Mouse (Mus musculus): ENCODE results near the gene D430041D05Rik. TPM values are rescaled to one million over a fixed set of nuclear protein-coding genes. Genes with fewer than 3 reads are reported as not detected.

The D430041D05Rik gene
- 45.8 and 50.0 TPM in 2 replicates for total RNA-seq (2014; rRNA removed)
- polyA plus RNA-seq (2015; fragmentation: Nextera tagmentation; extraction: Ambion mirVana): 7.1 and 7.6 TPM in 2 replicates

GRCm38 (mm10) chr2:104410963-104411545, at the start of gene D430041D05Rik:
Gene D430041D05Rik (minus strand): TSS chr2:104411013.
- 41% methylated on average over 4 of the region's 4 CpGs for WGBS
- Histone ChIP-seq H3K36me3 (ENCODE audit: insufficient read depth, low read length) (no peaks in the 10 kb centered on the region), H3K4me1 (ENCODE audit: insufficient read depth, low read length) (peaks cover 16% of the 10 kb centered on the region), H3K4me2 (ENCODE audit: low read depth, low read length) (peak within 1 kb of the TSS; percentile 79), H3K27me3 (ENCODE audit: insufficient read depth, low read length) (no peaks in the 10 kb centered on the region), H3K27ac (peak within 1 kb of the TSS; percentile 87), H3K9ac (replicated peaks; ENCODE audit: low read length) (peak within 1 kb of the TSS; percentile 90), H3K4me3 (ENCODE audit: low read length) (peak within 1 kb of the TSS; percentile 79), H3K9me3 (ENCODE audit: low read length) (no peaks in the 10 kb centered on the region)
- DNase-seq (ENCODE audit: low spot score) (no peak), ATAC-seq (no peak)
- no peak for TF ChIP-seq CTCF (IDR thresholded peaks at IDR 0.05; ENCODE audit: low read depth)

DNA sequence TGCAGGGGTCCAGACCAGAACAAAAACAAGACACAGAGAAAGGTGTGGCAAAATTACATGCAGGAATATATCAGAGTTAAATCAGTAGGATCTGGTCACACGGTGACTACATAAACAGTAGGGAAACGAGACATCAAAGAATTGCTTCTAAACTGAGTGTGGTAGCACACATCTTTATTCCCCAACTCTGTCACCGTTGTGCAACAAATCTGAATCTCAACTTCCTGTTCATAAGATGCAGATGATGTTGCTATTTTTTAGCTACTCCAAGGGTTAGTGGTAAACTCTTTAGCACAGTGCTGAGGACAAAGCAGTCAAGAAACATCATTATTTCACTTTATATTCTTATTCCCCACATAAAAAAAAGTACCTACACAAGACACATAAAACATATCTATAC, 49.2 kb upstream of the D430041D05Rik start:
- WGBS: 68% methylated on average over 3 of the region's 3 CpGs

GRCm38 (mm10) chr2:104458569-104459332, 47.9 kb upstream of the D430041D05Rik start:
- no peaks in the 10 kb centered on the region for H3K4me1 ChIP-seq (ENCODE audit: insufficient read depth, low read length)
- no peaks in the 10 kb centered on the region for H3K27me3 ChIP-seq (ENCODE audit: insufficient read depth, low read length)
- no peak overlapping the region for H3K4me2 ChIP-seq (ENCODE audit: low read depth, low read length)
- no peaks in the 10 kb centered on the region for H3K9me3 ChIP-seq (ENCODE audit: low read length)
- DNase-seq (ENCODE audit: low spot score) (no peak), ATAC-seq (no peak)
- H3K27ac ChIP-seq: no peak overlapping the region
- H3K9ac ChIP-seq (replicated peaks; ENCODE audit: low read length): no peak overlapping the region
- H3K36me3 ChIP-seq (ENCODE audit: insufficient read depth, low read length): no peaks in the 10 kb centered on the region
- H3K4me3 ChIP-seq (ENCODE audit: low read length): no peak overlapping the region
- no peak for TF ChIP-seq CTCF (IDR thresholded peaks at IDR 0.05; ENCODE audit: low read depth)
- 89% methylated on average over 8 of the region's 8 CpGs for WGBS

More for the DNA sequence above, 49.2 kb upstream of the D430041D05Rik start:
- Histone ChIP-seq H3K9me3 (ENCODE audit: low read length) (no peaks in the 10 kb centered on the region), H3K27ac (no peak overlapping the region), H3K9ac (replicated peaks; ENCODE audit: low read length) (no peak overlapping the region), H3K27me3 (ENCODE audit: insufficient read depth, low read length) (no peaks in the 10 kb centered on the region), H3K36me3 (ENCODE audit: insufficient read depth, low read length) (no peaks in the 10 kb centered on the region), H3K4me3 (ENCODE audit: low read length) (no peak overlapping the region), H3K4me1 (ENCODE audit: insufficient read depth, low read length) (no peaks in the 10 kb centered on the region), H3K4me2 (ENCODE audit: low read depth, low read length) (no peak overlapping the region)
- DNase-seq (ENCODE audit: low spot score) (no peak), ATAC-seq (no peak)
- no peak for TF ChIP-seq CTCF (IDR thresholded peaks at IDR 0.05; ENCODE audit: low read depth)

DNA sequence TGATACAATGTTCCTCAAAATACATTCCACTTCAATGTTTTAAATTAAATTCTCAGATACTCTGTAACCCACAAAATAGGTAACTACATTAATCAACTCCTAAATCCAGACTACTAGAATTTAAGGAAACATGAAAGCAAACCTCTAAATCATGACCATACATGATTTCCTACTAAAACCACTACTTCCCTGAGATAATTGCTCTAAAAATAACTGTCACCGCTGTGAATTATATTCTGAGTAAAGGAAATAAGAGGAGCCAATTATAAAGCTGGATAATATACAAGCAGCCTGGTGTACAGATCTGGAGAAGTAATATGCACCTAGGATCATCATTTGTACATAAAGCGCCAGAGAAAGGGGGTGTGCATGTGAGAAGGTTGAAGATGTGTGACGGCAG, 46.3 kb upstream of the D430041D05Rik start:
- H3K9ac ChIP-seq (replicated peaks; ENCODE audit: low read length): no peak overlapping the region
- no peaks in the 10 kb centered on the region for H3K4me1 ChIP-seq (ENCODE audit: insufficient read depth, low read length)
- no peak overlapping the region for H3K4me2 ChIP-seq (ENCODE audit: low read depth, low read length)
- no peak for DNase-seq (ENCODE audit: low spot score)
- no peak for TF ChIP-seq CTCF (IDR thresholded peaks at IDR 0.05; ENCODE audit: low read depth)
- H3K36me3 ChIP-seq (ENCODE audit: insufficient read depth, low read length): no peaks in the 10 kb centered on the region
- H3K27ac ChIP-seq: no peak overlapping the region
- no peaks in the 10 kb centered on the region for H3K9me3 ChIP-seq (ENCODE audit: low read length)
- no peak overlapping the region for H3K4me3 ChIP-seq (ENCODE audit: low read length)
- no peak for ATAC-seq
- 86% methylated on average over 3 of the region's 3 CpGs for WGBS
- H3K27me3 ChIP-seq (ENCODE audit: insufficient read depth, low read length): no peaks in the 10 kb centered on the region

- Histone ChIP-seq H3K9me3 (ENCODE audit: low read length) (no peaks in the 10 kb centered on the region), H3K27ac (no peak overlapping the region), H3K4me1 (ENCODE audit: insufficient read depth, low read length) (no peaks in the 10 kb centered on the region; the same call in 1 of the 2 replicates), H3K27me3 (ENCODE audit: insufficient read depth, low read length) (no peaks in the 10 kb centered on the region), H3K4me2 (ENCODE audit: low read depth, low read length) (no peak overlapping the region), H3K9ac (replicated peaks; ENCODE audit: low read length) (no peak overlapping the region), H3K36me3 (ENCODE audit: insufficient read depth, low read length) (no peaks in the 10 kb centered on the region), H3K4me3 (ENCODE audit: low read length) (no peak overlapping the region)
- DNase-seq (ENCODE audit: low spot score): no peak
- ATAC-seq: no peak
- 93% methylated on average over 3 of the region's 3 CpGs for WGBS
- no peak for TF ChIP-seq CTCF (IDR thresholded peaks at IDR 0.05; ENCODE audit: low read depth)
Measured at GRCm38 (mm10) chr2:104450685-104451084, 39.9 kb upstream of the D430041D05Rik start.

GRCm38 (mm10) chr2:104449191-104449590, 38.4 kb upstream of the D430041D05Rik start:
- no peaks in the 10 kb centered on the region for H3K36me3 ChIP-seq (ENCODE audit: insufficient read depth, low read length)
- WGBS: 91% methylated on average over 1 of the region's 1 CpGs
- DNase-seq (ENCODE audit: low spot score) (no peak), ATAC-seq (no peak)
- no peak overlapping the region for H3K27ac ChIP-seq
- H3K4me2 ChIP-seq (ENCODE audit: low read depth, low read length): no peak overlapping the region
- no peaks in the 10 kb centered on the region for H3K9me3 ChIP-seq (ENCODE audit: low read length)
- H3K4me1 ChIP-seq (ENCODE audit: insufficient read depth, low read length): no peaks in the 10 kb centered on the region; the same call in 1 of the 2 replicates
- H3K4me3 ChIP-seq (ENCODE audit: low read length): no peak overlapping the region
- H3K27me3 ChIP-seq (ENCODE audit: insufficient read depth, low read length): no peaks in the 10 kb centered on the region
- TF ChIP-seq CTCF (IDR thresholded peaks at IDR 0.05; ENCODE audit: low read depth): no peak
- H3K9ac ChIP-seq (replicated peaks; ENCODE audit: low read length): no peak overlapping the region

- WGBS: 71% methylated on average over 4 of the region's 4 CpGs
- Histone ChIP-seq H3K27me3 (ENCODE audit: insufficient read depth, low read length) (no peaks in the 10 kb centered on the region), H3K9me3 (ENCODE audit: low read length) (no peaks in the 10 kb centered on the region), H3K36me3 (ENCODE audit: insufficient read depth, low read length) (0 out of 2 replicates have a peak, but pooled peaks cover 2% of the 10 kb centered on the region), H3K4me1 (ENCODE audit: insufficient read depth, low read length) (no peaks in the 10 kb centered on the region; the same call in 1 of the 2 replicates), H3K4me2 (ENCODE audit: low read depth, low read length) (no peak overlapping the region), H3K9ac (replicated peaks; ENCODE audit: low read length) (no peak overlapping the region), H3K27ac (no peak overlapping the region), H3K4me3 (ENCODE audit: low read length) (no peak overlapping the region)
- ATAC-seq: no peak
- no peak for DNase-seq (ENCODE audit: low spot score)
- TF ChIP-seq CTCF (IDR thresholded peaks at IDR 0.05; ENCODE audit: low read depth): no peak
Measured at GRCm38 (mm10) chr2:104448201-104448600, 37.4 kb upstream of the D430041D05Rik start.

All from hindbrain, postnatal 0 days (tissue).